In genomic region chr16:4596836-4597235, GRCm38 (mm10) we compare ENCODE assay signal across 9 mouse cellular contexts. TPM values are rescaled to one million over a fixed set of nuclear protein-coding genes. Genes with fewer than 3 reads are reported as not detected.
A peak's percentile ranks its signal among the peaks of the same experiment; 100 is the strongest.
DNase-seq lines count a peak whose midpoint lies in the region; ATAC-seq lines count a peak whose summit lies in the region.
"Had no signal": no experiment of that assay in that cellular context is flagged by ENCODE, and none has a peak within 500 bp of the region (broad histone marks: within the 10 kb centered on the region; RNA-seq: fewer than 3 reads in every experiment).

No protein-coding gene starts in this region.

- no peaks in the 10 kb centered on the region for H3K9me3 ChIP-seq in kidney, embryonic 15.5 days (replicated peaks)
- H3K9me3 ChIP-seq in embryonic facial prominence, embryonic 14.5 days (ENCODE audit: control insufficient read depth, low read length) = no peaks in the 10 kb centered on the region
- H3K9me3 ChIP-seq in intestine, embryonic 14.5 days (ENCODE audit: control insufficient read depth, low read length) = no peaks in the 10 kb centered on the region
- no peaks in the 10 kb centered on the region for H3K9me3 ChIP-seq in neural tube, embryonic 13.5 days

- no peak for DNase-seq in kidney, adult 8-10 months
- DNase-seq in embryonic facial prominence, embryonic 14.5 days (ENCODE audit: low spot score) = no peak
- DNase-seq in intestine, embryonic 14.5 days (ENCODE audit: low spot score) = no peak
- no peak for DNase-seq in right cerebral cortex, adult 2 months (ENCODE audit: low spot score in 2 of 2)

- 58% methylated on average over 2 of the region's 2 CpGs for WGBS in kidney, embryonic 15.5 days
- WGBS in embryonic facial prominence, embryonic 14.5 days = 24% methylated on average over 2 of the region's 2 CpGs
- WGBS in intestine, embryonic 14.5 days = 56% methylated on average over 2 of the region's 2 CpGs
- 23% methylated on average over 2 of the region's 2 CpGs for WGBS in neural tube, embryonic 13.5 days

- no peak for ATAC-seq in kidney, embryonic 15.5 days (replicated peaks; ENCODE audit: low FRiP score)
- no peak for ATAC-seq in embryonic facial prominence, embryonic 14.5 days (ENCODE audit: low read depth)
- no peak for ATAC-seq in intestine, embryonic 14.5 days (replicated peaks; ENCODE audit: low FRiP score, low TSS enrichment, low read depth)
- ATAC-seq in neural tube, embryonic 13.5 days (ENCODE audit: low read depth) = no peak
- ATAC-seq in activated CD4-positive, CD25-positive, alpha-beta regulatory T cell, adult 4 months = no peak
- no peak for ATAC-seq in CD4-positive, CD25-positive, alpha-beta regulatory T cell, adult 4 months

- peak overlapping the region; percentile 92 for H3K9ac ChIP-seq in kidney, embryonic 15.5 days
- H3K9ac ChIP-seq in embryonic facial prominence, embryonic 14.5 days (ENCODE audit: low read depth, low read length) = peak overlapping the region; percentile 90
- no peak overlapping the region for H3K9ac ChIP-seq in intestine, embryonic 14.5 days (ENCODE audit: low read length)
- peak overlapping the region; percentile 98 for H3K9ac ChIP-seq in neural tube, embryonic 13.5 days

- no peaks in the 10 kb centered on the region for H3K36me3 ChIP-seq in kidney, embryonic 15.5 days
- peaks cover 4% of the 10 kb centered on the region; the same call in 1 of the 2 replicates for H3K36me3 ChIP-seq in embryonic facial prominence, embryonic 14.5 days (ENCODE audit: control insufficient read depth, insufficient read depth, low read length)
- no peaks in the 10 kb centered on the region for H3K36me3 ChIP-seq in intestine, embryonic 14.5 days (ENCODE audit: control insufficient read depth, insufficient read depth, low read length)
- H3K36me3 ChIP-seq in neural tube, embryonic 13.5 days = no peaks in the 10 kb centered on the region

- peaks cover 88% of the 10 kb centered on the region for H3K4me1 ChIP-seq in kidney, embryonic 15.5 days
- peaks cover 57% of the 10 kb centered on the region for H3K4me1 ChIP-seq in embryonic facial prominence, embryonic 14.5 days (ENCODE audit: control insufficient read depth, insufficient read depth, low read length)
- H3K4me1 ChIP-seq in intestine, embryonic 14.5 days (replicated peaks; ENCODE audit: control insufficient read depth, insufficient read depth, low read length) = peaks cover 73% of the 10 kb centered on the region
- H3K4me1 ChIP-seq in neural tube, embryonic 13.5 days (replicated peaks) = peaks cover 89% of the 10 kb centered on the region

- peak overlapping the region; percentile 97 for H3K27ac ChIP-seq in kidney, embryonic 15.5 days
- H3K27ac ChIP-seq in embryonic facial prominence, embryonic 14.5 days (replicated peaks; ENCODE audit: low read depth, low read length) = peak overlapping the region; percentile 95
- peak overlapping the region; percentile 44; the same call in 1 of the 2 replicates for H3K27ac ChIP-seq in intestine, embryonic 14.5 days (ENCODE audit: low read depth)
- H3K27ac ChIP-seq in neural tube, embryonic 13.5 days (replicated peaks) = peak overlapping the region; percentile 97
- H3K27ac ChIP-seq: macrophage had no signal

- peak overlapping the region; percentile 88 for H3K4me2 ChIP-seq in kidney, embryonic 15.5 days
- H3K4me2 ChIP-seq in embryonic facial prominence, embryonic 14.5 days (ENCODE audit: low read depth, low read length) = peak overlapping the region; percentile 96
- H3K4me2 ChIP-seq in intestine, embryonic 14.5 days (ENCODE audit: low read length) = peak overlapping the region; percentile 100
- H3K4me2 ChIP-seq in neural tube, embryonic 13.5 days = peak overlapping the region; percentile 97

- H3K27me3 ChIP-seq in kidney, embryonic 15.5 days = no peaks in the 10 kb centered on the region
- H3K27me3 ChIP-seq in embryonic facial prominence, embryonic 14.5 days (replicated peaks; ENCODE audit: control insufficient read depth, insufficient read depth, low read length) = no peaks in the 10 kb centered on the region
- H3K27me3 ChIP-seq in intestine, embryonic 14.5 days (replicated peaks; ENCODE audit: control insufficient read depth, insufficient read depth, low read length) = no peaks in the 10 kb centered on the region
- no peaks in the 10 kb centered on the region for H3K27me3 ChIP-seq in neural tube, embryonic 13.5 days

- H3K4me3 ChIP-seq in kidney, embryonic 15.5 days (replicated peaks) = peak overlapping the region; percentile 79
- H3K4me3 ChIP-seq in embryonic facial prominence, embryonic 14.5 days (ENCODE audit: low read depth, low read length) = peak overlapping the region; percentile 73
- 0 out of 2 replicates have a peak overlapping the region, but pooled peaks have one; percentile 87 for H3K4me3 ChIP-seq in intestine, embryonic 14.5 days (ENCODE audit: low read depth, low read length)
- peak overlapping the region; percentile 87 for H3K4me3 ChIP-seq in neural tube, embryonic 13.5 days

RNA-seq across cellular contexts. Expression of gene Glis2, which starts 2.3 kb away (rescaled TPM):
- polyA plus RNA-seq in kidney, embryonic 15.5 days (2015; fragmentation: Nextera tagmentation; extraction: Ambion mirVana) = 41.2 and 43.8 TPM in 2 replicates
- polyA plus RNA-seq in embryonic facial prominence, embryonic 14.5 days (2014; fragmentation: Nextera tagmentation; extraction: Ambion mirVana) = 34.7 and 36.3 TPM in 2 replicates
- 29.0 and 31.0 TPM in 2 replicates for polyA plus RNA-seq in intestine, embryonic 14.5 days (2014; fragmentation: Nextera tagmentation; extraction: Ambion mirVana)
- 22.2 and 28.8 TPM in 2 replicates for polyA plus RNA-seq in neural tube, embryonic 13.5 days (2015; fragmentation: Nextera tagmentation; extraction: Ambion mirVana)
- under 1 TPM in 1 of 2 experiments, not detected in 1; 0.71 TPM for polyA plus RNA-seq in activated CD4-positive, CD25-positive, alpha-beta regulatory T cell, adult 4 months (2017; shearing (Covaris generic))
- under 1 TPM in 1 of 2 experiments, not detected in 1; 0.73 TPM for polyA plus RNA-seq in CD4-positive, CD25-positive, alpha-beta regulatory T cell, adult 4 months (2017; shearing (Covaris generic))

RNA-seq across cellular contexts. Expression of gene Pam16, which starts 28.0 kb away (rescaled TPM):
- polyA plus RNA-seq in kidney, embryonic 15.5 days (2015; fragmentation: Nextera tagmentation; extraction: Ambion mirVana) = 90.1 and 92.6 TPM in 2 replicates
- 90.8 and 90.9 TPM in 2 replicates for polyA plus RNA-seq in embryonic facial prominence, embryonic 14.5 days (2014; fragmentation: Nextera tagmentation; extraction: Ambion mirVana)
- polyA plus RNA-seq in intestine, embryonic 14.5 days (2014; fragmentation: Nextera tagmentation; extraction: Ambion mirVana) = 80.5 and 85.9 TPM in 2 replicates
- polyA plus RNA-seq in neural tube, embryonic 13.5 days (2015; fragmentation: Nextera tagmentation; extraction: Ambion mirVana) = 152 and 169 TPM in 2 replicates
- polyA plus RNA-seq in activated CD4-positive, CD25-positive, alpha-beta regulatory T cell, adult 4 months (2017; shearing (Covaris generic)) = 10 to 100 TPM; 30.5 to 37.9 TPM
- 10 to 100 TPM; 35.7 TPM for polyA plus RNA-seq in CD4-positive, CD25-positive, alpha-beta regulatory T cell, adult 4 months (2017; shearing (Covaris generic))

RNA-seq across cellular contexts. Expression of gene Tfap4, which starts 37.2 kb away (rescaled TPM):
- 24.6 and 25.7 TPM in 2 replicates for polyA plus RNA-seq in kidney, embryonic 15.5 days (2015; fragmentation: Nextera tagmentation; extraction: Ambion mirVana)
- 16.6 and 17.2 TPM in 2 replicates for polyA plus RNA-seq in embryonic facial prominence, embryonic 14.5 days (2014; fragmentation: Nextera tagmentation; extraction: Ambion mirVana)
- 27.6 and 30.0 TPM in 2 replicates for polyA plus RNA-seq in intestine, embryonic 14.5 days (2014; fragmentation: Nextera tagmentation; extraction: Ambion mirVana)
- polyA plus RNA-seq in neural tube, embryonic 13.5 days (2015; fragmentation: Nextera tagmentation; extraction: Ambion mirVana) = 10.2 TPM in 2 replicates
- polyA plus RNA-seq in activated CD4-positive, CD25-positive, alpha-beta regulatory T cell, adult 4 months (2017; shearing (Covaris generic)) = 1 to 10 TPM; 4.1 to 6.2 TPM
- polyA plus RNA-seq in CD4-positive, CD25-positive, alpha-beta regulatory T cell, adult 4 months (2017; shearing (Covaris generic)) = 1 to 10 TPM; 6.5 to 7.3 TPM

RNA-seq across cellular contexts. Expression of gene Vasn, which starts 42.9 kb away (rescaled TPM):
- polyA plus RNA-seq in kidney, embryonic 15.5 days (2015; fragmentation: Nextera tagmentation; extraction: Ambion mirVana) = 22.7 and 23.5 TPM in 2 replicates
- 31.3 and 32.4 TPM in 2 replicates for polyA plus RNA-seq in embryonic facial prominence, embryonic 14.5 days (2014; fragmentation: Nextera tagmentation; extraction: Ambion mirVana)
- 15.9 and 17.1 TPM in 2 replicates for polyA plus RNA-seq in intestine, embryonic 14.5 days (2014; fragmentation: Nextera tagmentation; extraction: Ambion mirVana)
- 6.7 TPM in 2 replicates for polyA plus RNA-seq in neural tube, embryonic 13.5 days (2015; fragmentation: Nextera tagmentation; extraction: Ambion mirVana)
- polyA plus RNA-seq in activated CD4-positive, CD25-positive, alpha-beta regulatory T cell, adult 4 months (2017; shearing (Covaris generic)) = 1 to 10 TPM in 1 of 2 experiments, under 1 TPM in 1; 0.79 to 1.1 TPM
- 1 to 10 TPM; 2.2 to 2.9 TPM for polyA plus RNA-seq in CD4-positive, CD25-positive, alpha-beta regulatory T cell, adult 4 months (2017; shearing (Covaris generic))

RNA-seq across cellular contexts. Expression of gene Dnaja3, which starts 43.0 kb away (rescaled TPM):
- polyA plus RNA-seq in kidney, embryonic 15.5 days (2015; fragmentation: Nextera tagmentation; extraction: Ambion mirVana) = 77.7 and 81.4 TPM in 2 replicates
- polyA plus RNA-seq in embryonic facial prominence, embryonic 14.5 days (2014; fragmentation: Nextera tagmentation; extraction: Ambion mirVana) = 57.6 and 57.7 TPM in 2 replicates
- 71.6 and 75.3 TPM in 2 replicates for polyA plus RNA-seq in intestine, embryonic 14.5 days (2014; fragmentation: Nextera tagmentation; extraction: Ambion mirVana)
- 55.7 and 59.2 TPM in 2 replicates for polyA plus RNA-seq in neural tube, embryonic 13.5 days (2015; fragmentation: Nextera tagmentation; extraction: Ambion mirVana)
- polyA plus RNA-seq in activated CD4-positive, CD25-positive, alpha-beta regulatory T cell, adult 4 months (2017; shearing (Covaris generic)) = 10 to 100 TPM; 17.3 to 22.8 TPM
- polyA plus RNA-seq in CD4-positive, CD25-positive, alpha-beta regulatory T cell, adult 4 months (2017; shearing (Covaris generic)) = 10 to 100 TPM; 24.4 to 29.0 TPM

Comparison
In these comparisons a context has a peak if more than half of its experiments do, and no peak if none do; other contexts are left out.
1. H3K27ac ChIP-seq: peak in every context shown above with its lines; median percentile 97 in kidney, embryonic 15.5 days; 97 in neural tube, embryonic 13.5 days; 95 in embryonic facial prominence, embryonic 14.5 days; 44 in intestine, embryonic 14.5 days.
2. RNA of gene Glis2, which starts 2.3 kb away (polyA plus RNA-seq): 41.2 to 43.8 TPM in kidney, embryonic 15.5 days, 34.7 to 36.3 TPM in embryonic facial prominence, embryonic 14.5 days, 29.0 to 31.0 TPM in intestine, embryonic 14.5 days and 22.2 to 28.8 TPM in neural tube, embryonic 13.5 days; 0.73 TPM in CD4-positive, CD25-positive, alpha-beta regulatory T cell, adult 4 months and 0.71 TPM in activated CD4-positive, CD25-positive, alpha-beta regulatory T cell, adult 4 months; every median in the first group is over 10 times any median in the second.
3. Peak in every context shown above with its lines, with median percentiles within 50 percentile points of each other: H3K4me2 ChIP-seq and H3K4me3 ChIP-seq.